Comparison of ENCODE assay signal across 7 mouse cellular contexts in the genomic region with DNA sequence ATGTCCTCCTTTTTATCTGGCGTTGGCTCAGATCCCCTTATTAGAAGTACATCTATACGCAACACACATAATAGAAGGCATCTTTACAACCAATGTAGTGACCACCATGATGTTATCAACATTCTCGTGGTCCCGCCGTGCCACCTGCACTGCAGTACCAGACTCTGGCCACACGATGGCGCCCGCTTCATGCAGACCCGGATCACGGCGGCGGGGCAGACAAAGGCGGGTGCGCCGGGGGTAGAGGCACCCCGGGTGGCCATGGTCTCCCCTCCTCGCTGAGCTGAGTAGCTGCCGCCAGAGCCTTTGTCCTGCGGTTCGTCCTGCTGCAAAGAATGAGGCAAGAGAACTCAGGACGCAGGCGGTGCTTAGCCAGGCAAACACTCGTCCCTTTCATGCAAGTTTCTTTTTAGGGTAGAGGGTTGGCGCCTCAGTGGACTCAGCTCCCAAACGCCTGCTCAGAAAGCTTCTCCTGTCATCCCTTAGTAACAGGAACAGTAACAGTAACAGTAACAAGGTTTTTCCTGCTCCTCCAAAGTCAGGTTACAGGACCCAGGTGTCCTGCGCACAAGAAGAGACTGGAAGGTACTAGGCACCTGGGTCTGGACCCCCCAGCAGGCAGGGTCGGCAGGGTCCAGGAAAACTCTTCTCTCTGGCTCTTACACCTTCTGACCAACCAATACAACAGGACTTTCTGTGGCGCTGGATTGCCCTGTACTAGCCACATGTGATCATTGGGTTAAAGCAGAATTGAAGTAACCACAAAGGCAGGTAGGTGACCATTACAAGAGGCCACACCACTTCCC. TPM values are rescaled to one million over a fixed set of nuclear protein-coding genes. Genes with fewer than 3 reads are reported as not detected.
A peak's percentile ranks its signal among the peaks of the same experiment; 100 is the strongest.
DNase-seq lines count a peak whose midpoint lies in the region; ATAC-seq and TF ChIP-seq lines count a peak whose summit lies in the region.

No protein-coding gene starts in this region.

- H3K4me2 ChIP-seq in intestine, postnatal 0 days (replicated peaks; ENCODE audit: low read depth) = peak overlapping the region; percentile 74
- H3K4me2 ChIP-seq in midbrain, embryonic 12.5 days (replicated peaks) = peak overlapping the region; percentile 60

- peak overlapping the region; percentile 44 for H3K4me3 ChIP-seq in intestine, postnatal 0 days (ENCODE audit: low read depth, low read length)
- peak overlapping the region; percentile 47 for H3K4me3 ChIP-seq in midbrain, embryonic 12.5 days
- H3K4me3 ChIP-seq in small intestine, adult 2 months (ENCODE audit: low read depth, low read length) = peak overlapping the region; percentile 51

- no peaks in the 10 kb centered on the region for H3K36me3 ChIP-seq in intestine, postnatal 0 days (ENCODE audit: control insufficient read depth, insufficient read depth)
- no peaks in the 10 kb centered on the region for H3K36me3 ChIP-seq in midbrain, embryonic 12.5 days
- H3K36me3 ChIP-seq in small intestine, adult 2 months (ENCODE audit: control insufficient read depth, insufficient read depth, low read length) = no peaks in the 10 kb centered on the region

- H3K9ac ChIP-seq in intestine, postnatal 0 days (ENCODE audit: low read depth, low read length) = peak overlapping the region; percentile 28; the same call in 1 of the 2 replicates
- H3K9ac ChIP-seq in midbrain, embryonic 12.5 days (replicated peaks) = peak overlapping the region; percentile 61

- H3K27ac ChIP-seq in intestine, postnatal 0 days (ENCODE audit: low read depth, low read length) = no peak overlapping the region
- H3K27ac ChIP-seq in midbrain, embryonic 12.5 days (replicated peaks) = peak overlapping the region; percentile 39; the same call in 1 of the 2 replicates
- no peak overlapping the region for H3K27ac ChIP-seq in small intestine, adult 2 months (ENCODE audit: insufficient read depth, low read depth, low read length)

- WGBS in intestine, postnatal 0 days = 7% methylated on average over 28 of the region's 28 CpGs
- WGBS in midbrain, embryonic 12.5 days = 4% methylated on average over 28 of the region's 28 CpGs
- WGBS in small intestine, adult 2 months = 6% methylated on average over 28 of the region's 28 CpGs

- ATAC-seq in intestine, postnatal 0 days = peak; percentile 38; the same call in 1 of the 2 replicates
- peak; percentile 93 for ATAC-seq in midbrain, embryonic 12.5 days (ENCODE audit: low FRiP score, low read depth)

- intact Hi-C loops in gastrocnemius, postnatal 36 days (cut with DNase I) = no loop called here
- intact Hi-C loops in left cerebral cortex, postnatal 4 days (cut with DNase I) = no loop called here

- H3K9me3 ChIP-seq in intestine, postnatal 0 days (ENCODE audit: control insufficient read depth) = no peaks in the 10 kb centered on the region
- H3K9me3 ChIP-seq in midbrain, embryonic 12.5 days = no peaks in the 10 kb centered on the region

- H3K4me1 ChIP-seq in intestine, postnatal 0 days (replicated peaks; ENCODE audit: control insufficient read depth, insufficient read depth, low read length) = no peaks in the 10 kb centered on the region; the same call in 1 of the 2 replicates
- H3K4me1 ChIP-seq in midbrain, embryonic 12.5 days = peaks cover 6% of the 10 kb centered on the region
- H3K4me1 ChIP-seq in small intestine, adult 2 months (ENCODE audit: control insufficient read depth, insufficient read depth, insufficient read length, low read length) = no peaks in the 10 kb centered on the region

- peak; percentile 77 for DNase-seq in adrenal gland, adult 2 months
- peak; percentile 91 for DNase-seq in embryo, embryonic 11 days
- peak; percentile 57 to 69 for DNase-seq in gastrocnemius, postnatal 36 days
- peak; percentile 86 for DNase-seq in left cerebral cortex, postnatal 4 days

- TF ChIP-seq POLR2A in small intestine, adult 2 months (IDR thresholded peaks at IDR 0.05; ENCODE audit: low read depth, low read length) = no peak

- peak; percentile 100 for TF ChIP-seq CTCF in intestine, postnatal 0 days (IDR thresholded peaks at IDR 0.05; ENCODE audit: low read depth)
- TF ChIP-seq CTCF in small intestine, adult 2 months (IDR thresholded peaks at IDR 0.05; ENCODE audit: extremely low read depth, insufficient read length, insufficient replicate concordance, low read depth, low read length) = peak; percentile 90

- no peaks in the 10 kb centered on the region for H3K27me3 ChIP-seq in intestine, postnatal 0 days (replicated peaks; ENCODE audit: control insufficient read depth, insufficient read depth, low read length)
- peaks cover 18% of the 10 kb centered on the region for H3K27me3 ChIP-seq in midbrain, embryonic 12.5 days
- no peaks in the 10 kb centered on the region for H3K27me3 ChIP-seq in small intestine, adult 2 months (ENCODE audit: control insufficient read depth, insufficient read depth, low read length)

RNA-seq across cellular contexts. Expression of a gene that starts 25.4 kb away (rescaled TPM):
- not detected for total RNA-seq in adrenal gland, adult 2 months (2021)
- not detected in 2 replicates for polyA plus RNA-seq in adrenal gland, adult 2 months (2012; rRNA removed)
- total RNA-seq in gastrocnemius, postnatal 36 days (2021) = not detected
- not detected in 2 replicates for polyA plus RNA-seq in intestine, postnatal 0 days (2015; fragmentation: Nextera tagmentation; extraction: Ambion mirVana)
- under 1 TPM; 0.66 to 0.90 TPM for total RNA-seq in left cerebral cortex, postnatal 4 days (2021)
- not detected in 2 replicates for polyA plus RNA-seq in midbrain, embryonic 12.5 days (2016; fragmentation: Nextera tagmentation; extraction: Ambion mirVana)
- not detected in 2 replicates for polyA plus RNA-seq in small intestine, adult 2 months (2012; rRNA removed)

RNA-seq across cellular contexts. Expression of a gene that starts 28.4 kb away (rescaled TPM):
- total RNA-seq in adrenal gland, adult 2 months (2021) = 1 to 10 TPM; 4.3 to 5.9 TPM
- 0.80 and 0.81 TPM in 2 replicates for polyA plus RNA-seq in adrenal gland, adult 2 months (2012; rRNA removed)
- under 1 TPM; 0.05 to 0.07 TPM for total RNA-seq in gastrocnemius, postnatal 36 days (2021)
- polyA plus RNA-seq in intestine, postnatal 0 days (2015; fragmentation: Nextera tagmentation; extraction: Ambion mirVana) = 5.9 and 6.5 TPM in 2 replicates
- total RNA-seq in left cerebral cortex, postnatal 4 days (2021) = 100 to 1,000 TPM; 209 to 220 TPM
- 66.0 and 67.3 TPM in 2 replicates for polyA plus RNA-seq in midbrain, embryonic 12.5 days (2016; fragmentation: Nextera tagmentation; extraction: Ambion mirVana)
- polyA plus RNA-seq in small intestine, adult 2 months (2012; rRNA removed) = 2.0 and 3.7 TPM in 2 replicates
